Mouse (Mus musculus) lung, embryonic 14.5 days (tissue): ENCODE results near the gene Calcr. TPM values are rescaled to one million over a fixed set of nuclear protein-coding genes. Genes with fewer than 3 reads are reported as not detected.

Experiments used
- ATAC-seq: fragments of 200-750 bp; cut with Nextera tagmentation; 2 replicates; pipeline ENCODE4 v1.8.0; 2017; ENCODE audit warnings: mild to moderate bottlenecking, moderate TSS enrichment, moderate library complexity; ENCODE audit not compliant: insufficient read depth
- DNase-seq: peaks from one replicate; pipeline ENCODE4 v3.0.0-alpha.2; 2015
- H3K27ac ChIP-seq: fragments of 300-500 bp; sonication (generic); 2 replicates; pipeline ENCODE4 v1.5.1; 2014; ENCODE audit warnings: low read depth, mild to moderate bottlenecking, moderate library complexity
- H3K27me3 ChIP-seq: fragments of 300-500 bp; sonication (generic); 2 replicates; pipeline ENCODE4 v1.6.1; 2014; ENCODE audit warnings: low read length, control low read depth; ENCODE audit not compliant: insufficient read depth
- H3K36me3 ChIP-seq: fragments of 300-500 bp; sonication (generic); 2 replicates; pipeline ENCODE4 v1.6.1; 2014; ENCODE audit warnings: control low read depth; ENCODE audit not compliant: insufficient read depth
- H3K4me1 ChIP-seq: fragments of 300-500 bp; sonication (generic); 2 replicates; pipeline ENCODE4 v1.6.1; 2014; ENCODE audit warnings: antibody characterized with exemption, control low read depth; ENCODE audit not compliant: insufficient read depth
- H3K4me2 ChIP-seq: fragments of 300-500 bp; sonication (generic); 2 replicates; pipeline ENCODE4 v1.6.1; 2014; ENCODE audit warnings: mild to moderate bottlenecking
- H3K4me3 ChIP-seq: fragments of 300-500 bp; sonication (generic); 2 replicates; pipeline ENCODE4 v1.5.1; 2014; ENCODE audit warnings: low read depth, low read length
- H3K9ac ChIP-seq: fragments of 300-500 bp; sonication (generic); 2 replicates; pipeline ENCODE4 v1.6.1; 2014
- H3K9me3 ChIP-seq: fragments of 300-500 bp; sonication (generic); 2 replicates; pipeline ENCODE4 v1.6.1; 2016; ENCODE audit warnings: low read depth, low read length, control low read depth
- CTCF ChIP-seq: IDR thresholded peaks from 2 replicates; pipeline ENCODE4 v1.5.1; 2016; ENCODE audit warnings: antibody characterized with exemption, low read depth
- WGBS: fragments of 180-500 bp; shearing (Covaris S2); extraction: QIAGEN DNeasy Blood & Tissue Kit; methylation state at CpG from one replicate; pipeline ENCODE4 v1.1.7; 2014; 5-methylcytosine and 5-hydroxymethylcytosine counted together
- microRNA counts: library from miRNA; unstranded; fragments of <30 nt; microRNA quantifications from one replicate; lab custom pipeline; 2016
- microRNA-seq: library from miRNA; unstranded; fragments of <30 nt; microRNA quantifications from one replicate; pipeline ENCODE4, GENCODE M21; 2016; ENCODE audit warnings: borderline number of aligned reads
- polyA plus RNA-seq: library from polyadenylated mRNA; unstranded; fragments of >200 nt; fragmentation: Nextera tagmentation; extraction: Ambion mirVana; gene quantifications from 2 replicates; pipeline ENCODE4 v1.2.1, GENCODE M21; 2014

The Calcr gene
- polyA plus RNA-seq, 1 experiment from 2014 or later: 0.37 TPM

- no peak for DNase-seq
- no peak overlapping the region for H3K27ac ChIP-seq
- TF ChIP-seq CTCF: no peak
- no peaks in the 10 kb centered on the region for H3K4me1 ChIP-seq
- no peaks in the 10 kb centered on the region for H3K9me3 ChIP-seq
- H3K4me2 ChIP-seq: no peak overlapping the region
- no peak overlapping the region for H3K9ac ChIP-seq
- WGBS: 93% methylated on average over 4 of the region's 4 CpGs
- no peak overlapping the region for H3K4me3 ChIP-seq
- H3K36me3 ChIP-seq: no peaks in the 10 kb centered on the region
- no peak for ATAC-seq
- H3K27me3 ChIP-seq: no peaks in the 10 kb centered on the region
Observed at GRCm38 (mm10) chr6:3658405-3658804, 106.1 kb downstream of the Calcr start.

MicroRNAs encoded within 50 kb of the gene (microRNA counts, 519-probe panel; counts per million panel counts)
- microRNA mmu-miR-489 (lab: Ali Mortazavi, UCI) (2,590 counts per million, percentile 47 among the panel's probes with 10 or more counts), microRNA mmu-miR-653 (lab: Ali Mortazavi, UCI) (30.5 counts per million)

Small RNAs within 50 kb of the gene (microRNA-seq; reads per million reads assigned to microRNA genes)
- gene Mir489 (0.71 reads per million), gene Mir653 (1.9 reads per million)

Other genes with a start within 250 kb of the Calcr start
- 1.7 and 2.9 TPM in 2 replicates for gene Tfpi2, start 224.2 kb upstream of the Calcr start, polyA plus RNA-seq
- not detected in 2 replicates for gene Gngt1, start 229.1 kb upstream of the Calcr start, polyA plus RNA-seq
- 116 and 117 TPM in 2 replicates for gene Gng11, start 239.2 kb upstream of the Calcr start, polyA plus RNA-seq